Mouse (Mus musculus) hindbrain, embryonic 15.5 days (tissue): Measurements from ENCODE around the gene Nlgn2. TPM values are rescaled to one million over a fixed set of nuclear protein-coding genes. Genes with fewer than 3 reads are reported as not detected.
A peak's percentile ranks its signal among the peaks of the same experiment; 100 is the strongest.

Experiments
- ATAC-seq: fragments of 200-750 bp; cut with Nextera tagmentation; 2 replicates; pipeline ENCODE4 v1.8.0; 2017; ENCODE audit warnings: low read depth, moderate number of reproducible peaks, moderate TSS enrichment; ENCODE audit not compliant: low FRiP score
- H3K27ac ChIP-seq: fragments of 300-500 bp; sonication (generic); replicated peaks from 2 replicates; pipeline ENCODE4 v1.5.1; 2015; ENCODE audit warnings: mild to moderate bottlenecking, inconsistent platforms
- H3K27me3 ChIP-seq: fragments of 300-500 bp; sonication (generic); 2 replicates; pipeline ENCODE4 v1.6.1; 2015; ENCODE audit warnings: control low read depth, inconsistent platforms
- H3K36me3 ChIP-seq: fragments of 300-500 bp; sonication (generic); 2 replicates; pipeline ENCODE4 v1.6.1; 2015; ENCODE audit warnings: control low read depth, inconsistent platforms
- H3K4me1 ChIP-seq: fragments of 300-500 bp; sonication (generic); replicated peaks from 2 replicates; pipeline ENCODE4 v1.6.1; 2015; ENCODE audit warnings: control low read depth, inconsistent platforms
- H3K4me2 ChIP-seq: fragments of 300-500 bp; sonication (generic); 2 replicates; pipeline ENCODE4 v1.6.1; 2015; ENCODE audit warnings: moderate library complexity, mild to moderate bottlenecking, inconsistent platforms
- H3K4me3 ChIP-seq: fragments of 300-500 bp; sonication (generic); 2 replicates; pipeline ENCODE4 v1.5.1; 2015; ENCODE audit warnings: mild to moderate bottlenecking, inconsistent platforms
- H3K9ac ChIP-seq: fragments of 300-500 bp; sonication (generic); 2 replicates; pipeline ENCODE4 v1.6.1; 2015; ENCODE audit warnings: inconsistent platforms
- H3K9me3 ChIP-seq: fragments of 300-500 bp; sonication (generic); 2 replicates; pipeline ENCODE4 v1.6.1; 2016; ENCODE audit warnings: control low read depth, inconsistent platforms
- WGBS: fragments of 180-500 bp; shearing (Covaris S2); methylation state at CpG from one replicate; pipeline ENCODE4 v1.1.7; 2015; 5-methylcytosine and 5-hydroxymethylcytosine counted together
- polyA plus RNA-seq: library from polyadenylated mRNA; unstranded; fragments of >200 nt; fragmentation: Nextera tagmentation; extraction: Ambion mirVana; gene quantifications from 2 replicates; pipeline ENCODE4 v1.2.1, GENCODE M21; 2015

The Nlgn2 gene
- polyA plus RNA-seq, 1 experiment from 2014 or later, result 21.0 TPM

GRCm38 (mm10) chr11:69858113-69858998 is 20.8 kb upstream of the Nlgn2 start, which contains the start of gene Tnk1:
TSS of gene Tnk1 (minus strand) at chr11:69858730.
- 23% methylated on average over 30 of the region's 30 CpGs for WGBS
- Histone ChIP-seq H3K9ac (no peak within 1 kb of the TSS), H3K4me3 (no peak within 1 kb of the TSS), H3K27me3 (peaks cover 22% of the 10 kb centered on the region), H3K36me3 (no peaks in the 10 kb centered on the region), H3K9me3 (no peaks in the 10 kb centered on the region), H3K4me2 (no peak within 1 kb of the TSS), H3K27ac (no peak within 1 kb of the TSS), H3K4me1 (peaks cover 4% of the 10 kb centered on the region; the same call in 1 of the 2 replicates)
- ATAC-seq, result no peak

- Histone ChIP-seq H3K27me3 (peaks cover 22% of the 10 kb centered on the region), H3K4me2 (no peak overlapping the region), H3K9ac (no peak overlapping the region), H3K36me3 (peaks cover 9% of the 10 kb centered on the region; the same call in 1 of the 2 replicates), H3K9me3 (no peaks in the 10 kb centered on the region), H3K4me1 (peaks cover 4% of the 10 kb centered on the region; the same call in 1 of the 2 replicates), H3K27ac (no peak overlapping the region), H3K4me3 (no peak overlapping the region)
- WGBS, result 23% methylated on average over 16 of the region's 16 CpGs
- 0 out of 2 replicates have a peak, but pooled peaks have one; percentile 38 for ATAC-seq
Measured at GRCm38 (mm10) chr11:69855347-69855746, 17.8 kb upstream of the Nlgn2 start.

GRCm38 (mm10) chr11:69854680-69855079 is 17.1 kb upstream of the Nlgn2 start:
- no peak for ATAC-seq
- H3K4me1 ChIP-seq, result peaks cover 4% of the 10 kb centered on the region; the same call in 1 of the 2 replicates
- no peak overlapping the region for H3K27ac ChIP-seq
- WGBS, result 84% methylated on average over 10 of the region's 10 CpGs
- peaks cover 13% of the 10 kb centered on the region; the same call in 1 of the 2 replicates for H3K36me3 ChIP-seq
- no peaks in the 10 kb centered on the region for H3K9me3 ChIP-seq
- H3K4me3 ChIP-seq, result no peak overlapping the region
- H3K27me3 ChIP-seq, result peaks cover 20% of the 10 kb centered on the region
- no peak overlapping the region for H3K9ac ChIP-seq
- no peak overlapping the region for H3K4me2 ChIP-seq

GRCm38 (mm10) chr11:69853994-69854393 is 16.4 kb upstream of the Nlgn2 start:
- Histone ChIP-seq H3K27me3 (peaks cover 18% of the 10 kb centered on the region), H3K27ac (no peak overlapping the region), H3K9ac (no peak overlapping the region), H3K4me2 (no peak overlapping the region), H3K36me3 (peaks cover 14% of the 10 kb centered on the region; the same call in 1 of the 2 replicates), H3K4me3 (no peak overlapping the region), H3K9me3 (no peaks in the 10 kb centered on the region), H3K4me1 (peaks cover 4% of the 10 kb centered on the region; the same call in 1 of the 2 replicates)
- 75% methylated on average over 7 of the region's 7 CpGs for WGBS
- 0 out of 2 replicates have a peak, but pooled peaks have one; percentile 33 for ATAC-seq

- WGBS, result 70% methylated on average over 8 of the region's 8 CpGs
Measured at GRCm38 (mm10) chr11:69850754-69851153, 13.2 kb upstream of the Nlgn2 start.

GRCm38 (mm10) chr11:69849884-69850283 is 12.3 kb upstream of the Nlgn2 start:
- 91% methylated on average over 15 of the region's 15 CpGs for WGBS
- H3K4me1 ChIP-seq, result peaks cover 26% of the 10 kb centered on the region
- no peak overlapping the region for H3K4me2 ChIP-seq
- ATAC-seq, result no peak
- H3K27me3 ChIP-seq, result no peaks in the 10 kb centered on the region
- no peak overlapping the region for H3K4me3 ChIP-seq
- H3K27ac ChIP-seq, result no peak overlapping the region
- H3K9me3 ChIP-seq, result no peaks in the 10 kb centered on the region
- peaks cover 20% of the 10 kb centered on the region; the same call in 1 of the 2 replicates for H3K36me3 ChIP-seq
- H3K9ac ChIP-seq, result no peak overlapping the region

More at GRCm38 (mm10) chr11:69850754-69851153, 13.2 kb upstream of the Nlgn2 start:
- H3K4me1 ChIP-seq, result peaks cover 24% of the 10 kb centered on the region
- H3K27ac ChIP-seq, result no peak overlapping the region
- H3K36me3 ChIP-seq, result peaks cover 20% of the 10 kb centered on the region; the same call in 1 of the 2 replicates
- no peaks in the 10 kb centered on the region for H3K9me3 ChIP-seq
- no peak overlapping the region for H3K4me2 ChIP-seq
- H3K4me3 ChIP-seq, result no peak overlapping the region
- no peak for ATAC-seq
- H3K27me3 ChIP-seq, result no peaks in the 10 kb centered on the region
- no peak overlapping the region for H3K9ac ChIP-seq

GRCm38 (mm10) chr11:69849128-69849527 is 11.5 kb upstream of the Nlgn2 start:
- H3K4me1 ChIP-seq, result peaks cover 26% of the 10 kb centered on the region
- no peak overlapping the region for H3K9ac ChIP-seq

GRCm38 (mm10) chr11:69848021-69848420 is 10.4 kb upstream of the Nlgn2 start:
- WGBS, result 96% methylated on average over 6 of the region's 6 CpGs

More at GRCm38 (mm10) chr11:69849128-69849527, 11.5 kb upstream of the Nlgn2 start:
- no peaks in the 10 kb centered on the region for H3K27me3 ChIP-seq
- H3K27ac ChIP-seq, result no peak overlapping the region
- peaks cover 20% of the 10 kb centered on the region; the same call in 1 of the 2 replicates for H3K36me3 ChIP-seq
- ATAC-seq, result no peak
- no peaks in the 10 kb centered on the region for H3K9me3 ChIP-seq
- WGBS, result 92% methylated on average over 9 of the region's 9 CpGs
- H3K4me3 ChIP-seq, result no peak overlapping the region
- no peak overlapping the region for H3K4me2 ChIP-seq

GRCm38 (mm10) chr11:69846738-69847688 is 9.4 kb upstream of the Nlgn2 start:
- ATAC-seq, result peak; percentile 61
- WGBS, result 10% methylated on average over 37 of the region's 37 CpGs
- H3K36me3 ChIP-seq, result peaks cover 20% of the 10 kb centered on the region; the same call in 1 of the 2 replicates
- H3K9me3 ChIP-seq, result no peaks in the 10 kb centered on the region
- peak overlapping the region; percentile 81 for H3K9ac ChIP-seq
- no peaks in the 10 kb centered on the region for H3K27me3 ChIP-seq
- H3K4me3 ChIP-seq, result peak overlapping the region; percentile 69
- H3K4me2 ChIP-seq, result peak overlapping the region; percentile 75
- peaks cover 26% of the 10 kb centered on the region for H3K4me1 ChIP-seq
- peak overlapping the region; percentile 96 for H3K27ac ChIP-seq

More at GRCm38 (mm10) chr11:69848021-69848420, 10.4 kb upstream of the Nlgn2 start:
- H3K9ac ChIP-seq, result no peak overlapping the region
- H3K4me2 ChIP-seq, result peak overlapping the region; percentile 75
- H3K27ac ChIP-seq, result no peak overlapping the region
- H3K36me3 ChIP-seq, result peaks cover 20% of the 10 kb centered on the region; the same call in 1 of the 2 replicates
- H3K4me1 ChIP-seq, result peaks cover 26% of the 10 kb centered on the region
- no peaks in the 10 kb centered on the region for H3K9me3 ChIP-seq
- ATAC-seq, result no peak
- no peaks in the 10 kb centered on the region for H3K27me3 ChIP-seq
- H3K4me3 ChIP-seq, result peak overlapping the region; percentile 69

- Histone ChIP-seq H3K4me2 (peak within 1 kb of the TSS; percentile 75), H3K36me3 (peaks cover 16% of the 10 kb centered on the region; the same call in 1 of the 2 replicates), H3K9ac (peak within 1 kb of the TSS; percentile 81), H3K4me1 (peaks cover 26% of the 10 kb centered on the region), H3K27me3 (no peaks in the 10 kb centered on the region), H3K27ac (peak within 1 kb of the TSS; percentile 96), H3K4me3 (peak within 1 kb of the TSS; percentile 69), H3K9me3 (no peaks in the 10 kb centered on the region)
- ATAC-seq, result peak; percentile 95
- WGBS, result under 1% methylated on average over 37 of the region's 38 CpGs
Measured at GRCm38 (mm10) chr11:69846198-69846680, 8.7 kb upstream of the Nlgn2 start, which contains the start of gene Plscr3. TSS of gene Plscr3 (plus strand) at chr11:69846376.

GRCm38 (mm10) chr11:69838714-69839104 is 1.1 kb upstream of the Nlgn2 start:
- peak overlapping the region; percentile 78 for H3K9ac ChIP-seq
- H3K27me3 ChIP-seq, result no peaks in the 10 kb centered on the region
- H3K4me1 ChIP-seq, result peaks cover 37% of the 10 kb centered on the region
- under 1% methylated on average over 7 of the region's 7 CpGs for WGBS
- peak overlapping the region; percentile 96 for H3K4me2 ChIP-seq
- no peaks in the 10 kb centered on the region for H3K36me3 ChIP-seq
- peak overlapping the region; percentile 97 for H3K27ac ChIP-seq
- ATAC-seq, result 0 out of 2 replicates have a peak, but pooled peaks have one; percentile 1
- no peaks in the 10 kb centered on the region for H3K9me3 ChIP-seq
- peak overlapping the region; percentile 91 for H3K4me3 ChIP-seq
